Mouse (Mus musculus) liver, embryonic 11.5 days (tissue): ENCODE measurements at regions not wholly inside any gene's neighbourhood (a gene's known extent, or its start where the extent isn't known, plus 50 kb on each side); places are given as distances from the start of the nearest gene placed in this dataset.

ENCODE experiments used
- ATAC-seq: fragments of 200-750 bp; cut with Nextera tagmentation; replicated peaks from 2 replicates; pipeline ENCODE4 v1.8.0; 2017; ENCODE audit warnings: moderate number of reproducible peaks, mild to moderate bottlenecking, moderate TSS enrichment, moderate library complexity; ENCODE audit not compliant: low FRiP score
- DNase-seq: peaks from one replicate; pipeline ENCODE4 v3.0.0-alpha.2; 2017; ENCODE audit warnings: low spot score
- H3K27ac ChIP-seq: fragments of 300-500 bp; sonication (generic); 2 replicates; pipeline ENCODE4 v1.5.1; 2014; ENCODE audit warnings: mild to moderate bottlenecking, low read depth, low read length, control low read depth
- H3K27me3 ChIP-seq: fragments of 300-500 bp; sonication (generic); replicated peaks from 2 replicates; pipeline ENCODE4 v1.6.1; 2014; ENCODE audit warnings: low read length, mixed read lengths; ENCODE audit not compliant: control insufficient read depth, insufficient read depth
- H3K36me3 ChIP-seq: fragments of 300-500 bp; sonication (generic); 2 replicates; pipeline ENCODE4 v1.6.1; 2014; ENCODE audit warnings: mild to moderate bottlenecking, low read length, moderate library complexity, mixed read lengths; ENCODE audit not compliant: control insufficient read depth, insufficient read depth
- H3K4me1 ChIP-seq: fragments of 300-500 bp; sonication (generic); replicated peaks from 2 replicates; pipeline ENCODE4 v1.6.1; 2014; ENCODE audit warnings: low read length, mixed read lengths; ENCODE audit not compliant: control insufficient read depth, insufficient read depth
- H3K4me2 ChIP-seq: fragments of 300-500 bp; sonication (generic); 2 replicates; pipeline ENCODE4 v1.6.1; 2014; ENCODE audit warnings: mild to moderate bottlenecking, control low read depth, moderate library complexity
- H3K4me3 ChIP-seq: fragments of 300-500 bp; sonication (generic); 2 replicates; pipeline ENCODE4 v1.5.1; 2014; ENCODE audit warnings: low read depth, low read length, control low read depth
- H3K9ac ChIP-seq: fragments of 300-500 bp; sonication (generic); 2 replicates; pipeline ENCODE4 v1.6.1; 2014; ENCODE audit warnings: low read depth, low read length, control low read depth
- H3K9me3 ChIP-seq: fragments of 300-500 bp; sonication (generic); 2 replicates; pipeline ENCODE4 v1.6.1; 2016; ENCODE audit warnings: low read length, inconsistent platforms, mixed read lengths; ENCODE audit not compliant: control insufficient read depth
- WGBS: fragments of 180-500 bp; shearing (Covaris S2); extraction: QIAGEN DNeasy Blood & Tissue Kit; methylation state at CpG from one replicate; pipeline ENCODE4 v1.1.7; 2014; 5-methylcytosine and 5-hydroxymethylcytosine counted together

- WGBS, result 62% methylated on average over 8 of the region's 8 CpGs
- H3K9ac ChIP-seq, result no peak overlapping the region
- no peaks in the 10 kb centered on the region for H3K4me1 ChIP-seq
- H3K36me3 ChIP-seq, result no peaks in the 10 kb centered on the region
- no peaks in the 10 kb centered on the region for H3K9me3 ChIP-seq
- H3K27me3 ChIP-seq, result peaks cover 18% of the 10 kb centered on the region
- ATAC-seq, result no peak
- H3K4me2 ChIP-seq, result no peak overlapping the region
- H3K27ac ChIP-seq, result no peak overlapping the region
- no peak overlapping the region for H3K4me3 ChIP-seq
- DNase-seq, result no peak
Observed at GRCm38 (mm10) chr19:60148313-60148965, 78.1 kb downstream of the Fam204a start.

GRCm38 (mm10) chr19:60146451-60147190, 79.9 kb downstream of the Fam204a start:
- H3K36me3 ChIP-seq, result no peaks in the 10 kb centered on the region
- no peak overlapping the region for H3K27ac ChIP-seq
- 48% methylated on average over 10 of the region's 10 CpGs for WGBS
- H3K27me3 ChIP-seq, result peaks cover 20% of the 10 kb centered on the region
- H3K9ac ChIP-seq, result no peak overlapping the region
- H3K4me2 ChIP-seq, result no peak overlapping the region
- DNase-seq (no peak), ATAC-seq (no peak)
- no peaks in the 10 kb centered on the region for H3K4me1 ChIP-seq
- no peaks in the 10 kb centered on the region for H3K9me3 ChIP-seq
- no peak overlapping the region for H3K4me3 ChIP-seq

DNA sequence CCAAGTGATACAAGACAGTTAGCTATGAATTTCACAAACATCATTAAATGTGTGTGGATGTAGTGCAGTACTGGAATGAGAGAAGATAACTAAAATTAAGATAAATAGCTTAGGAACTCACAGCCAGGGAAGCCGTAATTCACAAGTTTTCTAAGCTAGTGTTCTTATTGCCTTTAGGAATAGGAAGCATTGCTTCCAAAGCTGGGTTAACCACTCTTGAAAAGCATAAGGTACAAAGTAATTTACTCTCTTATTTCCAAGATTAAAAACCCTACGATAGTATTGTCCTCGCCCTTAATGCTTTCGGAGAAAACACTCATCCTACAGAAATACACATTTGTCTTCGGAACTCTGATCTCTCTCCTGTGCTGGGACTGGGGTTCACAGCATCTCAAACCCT, 81.3 kb downstream of the Fam204a start:
- Histone ChIP-seq H3K27me3 (peaks cover 20% of the 10 kb centered on the region), H3K9me3 (no peaks in the 10 kb centered on the region), H3K4me3 (no peak overlapping the region), H3K4me1 (no peaks in the 10 kb centered on the region), H3K27ac (no peak overlapping the region), H3K9ac (no peak overlapping the region), H3K36me3 (no peaks in the 10 kb centered on the region), H3K4me2 (no peak overlapping the region)
- WGBS, result 80% methylated on average over 5 of the region's 5 CpGs
- ATAC-seq, result no peak
- DNase-seq, result no peak

- ATAC-seq (peak; percentile 77), DNase-seq (peak; percentile 73)
- Histone ChIP-seq H3K27ac (no peak overlapping the region), H3K4me1 (no peaks in the 10 kb centered on the region), H3K4me3 (peak overlapping the region; percentile 8), H3K9ac (no peak overlapping the region), H3K27me3 (peaks cover 20% of the 10 kb centered on the region), H3K4me2 (peak overlapping the region; percentile 38), H3K9me3 (no peaks in the 10 kb centered on the region), H3K36me3 (no peaks in the 10 kb centered on the region)
- 9% methylated on average over 20 of the region's 20 CpGs for WGBS
Observed at GRCm38 (mm10) chr19:60144336-60144989, 82.0 kb downstream of the Fam204a start.

GRCm38 (mm10) chr19:60138881-60139280, 87.6 kb downstream of the Fam204a start:
- Histone ChIP-seq H3K9ac (no peak overlapping the region), H3K4me3 (no peak overlapping the region), H3K27me3 (0 out of 2 replicates have a peak, but pooled peaks cover 2% of the 10 kb centered on the region), H3K4me1 (no peaks in the 10 kb centered on the region), H3K27ac (no peak overlapping the region), H3K4me2 (no peak overlapping the region), H3K36me3 (no peaks in the 10 kb centered on the region), H3K9me3 (no peaks in the 10 kb centered on the region)
- DNase-seq (no peak), ATAC-seq (no peak)
- WGBS, result 36% methylated on average over 2 of the region's 2 CpGs

- no peak for ATAC-seq
- Histone ChIP-seq H3K4me3 (no peak overlapping the region), H3K9me3 (no peaks in the 10 kb centered on the region), H3K4me1 (no peaks in the 10 kb centered on the region), H3K27me3 (no peaks in the 10 kb centered on the region), H3K27ac (no peak overlapping the region), H3K36me3 (no peaks in the 10 kb centered on the region), H3K9ac (no peak overlapping the region), H3K4me2 (no peak overlapping the region)
- no peak for DNase-seq
- WGBS, result 68% methylated on average over 1 of the region's 1 CpGs
Observed at GRCm38 (mm10) chr19:60136491-60136890, 90.0 kb downstream of the Fam204a start.

GRCm38 (mm10) chr19:60134447-60135328, 91.8 kb downstream of the Fam204a start:
- no peaks in the 10 kb centered on the region for H3K4me1 ChIP-seq
- H3K9me3 ChIP-seq, result no peaks in the 10 kb centered on the region
- no peak overlapping the region for H3K4me3 ChIP-seq
- ATAC-seq, result peak; percentile 90
- H3K27ac ChIP-seq, result no peak overlapping the region
- no peak for DNase-seq
- no peak overlapping the region for H3K4me2 ChIP-seq
- no peak overlapping the region for H3K9ac ChIP-seq
- H3K36me3 ChIP-seq, result no peaks in the 10 kb centered on the region
- no peaks in the 10 kb centered on the region for H3K27me3 ChIP-seq
- WGBS, result 59% methylated on average over 4 of the region's 4 CpGs

DNA sequence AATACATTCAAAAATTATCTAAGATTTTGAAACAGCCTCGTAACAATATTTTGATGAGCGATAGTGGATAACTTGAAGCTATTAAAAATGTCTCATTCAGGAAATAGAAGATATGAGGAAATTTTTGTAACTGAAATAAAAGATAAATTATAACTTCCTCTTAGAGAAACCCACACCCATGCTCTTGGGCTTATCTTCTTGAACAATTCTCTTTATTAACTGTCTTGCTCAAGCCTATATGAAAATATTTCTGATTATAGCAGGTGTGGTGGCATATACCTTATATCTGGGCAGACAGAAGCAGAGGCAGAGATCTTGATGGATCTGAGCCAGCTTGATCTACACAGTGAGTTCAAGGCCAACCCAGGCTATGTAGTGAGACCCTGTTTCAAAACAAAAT, 96.9 kb downstream of the Fam204a start:
- no peak overlapping the region for H3K9ac ChIP-seq
- no peak overlapping the region for H3K27ac ChIP-seq
- no peak overlapping the region for H3K4me3 ChIP-seq
- no peaks in the 10 kb centered on the region for H3K9me3 ChIP-seq
- no peaks in the 10 kb centered on the region for H3K27me3 ChIP-seq
- WGBS, result 72% methylated on average over 2 of the region's 2 CpGs
- ATAC-seq, result peak; percentile 62
- H3K4me1 ChIP-seq, result no peaks in the 10 kb centered on the region
- H3K36me3 ChIP-seq, result no peaks in the 10 kb centered on the region
- H3K4me2 ChIP-seq, result no peak overlapping the region
- no peak for DNase-seq
